Mouse (Mus musculus) CH12.LX (cell line): ENCODE measurements around the gene Cdk14. TPM values are rescaled to one million over a fixed set of nuclear protein-coding genes. Genes with fewer than 3 reads are reported as not detected.

ENCODE experiments used
- DNase-seq: peaks from one replicate; pipeline ENCODE4 v3.0.0-alpha.2; 2013; ENCODE audit errors: extremely low read depth
- H3K27ac ChIP-seq: 2 replicates; pipeline ENCODE4 v1.5.1; 2012; ENCODE audit warnings: low read depth, mild to moderate bottlenecking, control low read depth, moderate library complexity; ENCODE audit not compliant: insufficient read depth
- H3K27me3 ChIP-seq: replicated peaks from 2 replicates; pipeline ENCODE3; 2012; ENCODE audit warnings: inconsistent platforms
- H3K36me3 ChIP-seq, 2 experiments: replicated peaks in 1 of 2; 2 replicates each; pipeline versions ENCODE3 to v1.6.1; 2012; ENCODE audit warnings: inconsistent platforms in 1 of 2, low read length in 1 of 2, mild to moderate bottlenecking in 1 of 2, mixed read lengths in 1 of 2, moderate library complexity in 1 of 2; ENCODE audit not compliant: control insufficient read depth in 1 of 2, insufficient read depth in 1 of 2
- H3K4me1 ChIP-seq, 2 experiments: 2 replicates each; pipeline ENCODE4 v1.6.1; 2012; ENCODE audit warnings: inconsistent platforms in 1 of 2, moderate library complexity in 1 of 2; ENCODE audit not compliant: insufficient read depth in 2 of 2, control insufficient read depth in 1 of 2
- H3K4me2 ChIP-seq: 2 replicates; pipeline ENCODE4 v1.6.1; 2012; ENCODE audit warnings: low read depth, mild to moderate bottlenecking, control low read depth; ENCODE audit not compliant: poor library complexity, insufficient read depth, severe bottlenecking
- H3K4me3 ChIP-seq, 3 experiments: fragments of 150-350 bp in 1 of 3; sonication (generic) in 1 of 3; replicated peaks in 1 of 3; 2 replicates each; pipeline versions ENCODE3 to v1.5.1; 2011 to 2012; ENCODE audit warnings: low read depth in 2 of 3, low read length in 2 of 3, mild to moderate bottlenecking in 2 of 3, moderate library complexity in 2 of 3, control low read depth in 1 of 3, improper control_type of control experiment in 1 of 3, inconsistent platforms in 1 of 3, mixed read lengths in 1 of 3; ENCODE audit not compliant: poor library complexity in 1 of 3
- H3K79me2 ChIP-seq: replicated peaks from 2 replicates; pipeline ENCODE4 v1.6.1; 2012; ENCODE audit warnings: mild to moderate bottlenecking, moderate library complexity; ENCODE audit not compliant: control insufficient read depth, poor library complexity, insufficient read depth, severe bottlenecking; ENCODE audit errors: extremely low read depth
- H3K9ac ChIP-seq: 2 replicates; pipeline ENCODE4 v1.6.1; 2012; ENCODE audit warnings: low read depth, mild to moderate bottlenecking, control low read depth, moderate library complexity; ENCODE audit not compliant: insufficient read depth
- H3K9me3 ChIP-seq: replicated peaks from 2 replicates; pipeline ENCODE3; 2012; ENCODE audit warnings: low read length, inconsistent platforms, mixed read lengths
- BHLHE40 ChIP-seq: IDR thresholded peaks from 2 replicates; pipeline ENCODE4 v1.6.1; 2011; ENCODE audit warnings: mild to moderate bottlenecking, low read depth, low read length, improper control_type of control experiment
- CHD1 ChIP-seq: IDR thresholded peaks from 2 replicates; pipeline ENCODE4 v1.6.1; 2012; ENCODE audit warnings: low read depth, low read length, improper control_type of control experiment, inconsistent platforms
- CHD2 ChIP-seq: IDR thresholded peaks from 2 replicates; pipeline ENCODE4 v1.6.1; 2011; ENCODE audit warnings: low read length, improper control_type of control experiment
- E2F4 ChIP-seq: IDR thresholded peaks from 2 replicates; pipeline ENCODE4 v1.6.1; 2011; ENCODE audit warnings: low read depth, low read length, improper control_type of control experiment; ENCODE audit not compliant: insufficient replicate concordance
- ELF1 ChIP-seq: IDR thresholded peaks from 2 replicates; pipeline ENCODE4 v1.6.1; 2014; ENCODE audit warnings: low read depth, mild to moderate bottlenecking, inconsistent platforms, low read length, improper control_type of control experiment
- EP300 ChIP-seq: IDR thresholded peaks from 2 replicates; pipeline ENCODE4 v1.6.1; 2011; ENCODE audit warnings: low read length, improper control_type of control experiment
- ETS1 ChIP-seq: conservative IDR thresholded peaks from 2 replicates; pipeline ENCODE4 v1.6.1; 2012; ENCODE audit warnings: low read depth, mild to moderate bottlenecking, inconsistent platforms, low read length, improper control_type of control experiment, moderate library complexity
- GABPA ChIP-seq: IDR thresholded peaks from 2 replicates; pipeline ENCODE4 v1.6.1; 2012; ENCODE audit warnings: low read depth, low read length, improper control_type of control experiment, inconsistent platforms; ENCODE audit not compliant: insufficient replicate concordance
- IRF4 ChIP-seq: IDR thresholded peaks from 2 replicates; pipeline ENCODE4 v1.6.1; 2014; ENCODE audit warnings: low read depth, mild to moderate bottlenecking, inconsistent platforms, low read length, improper control_type of control experiment
- JUN ChIP-seq: IDR thresholded peaks from 2 replicates; pipeline ENCODE4 v1.6.1; 2011; ENCODE audit warnings: low read depth, mild to moderate bottlenecking, low read length, improper control_type of control experiment, moderate library complexity; ENCODE audit not compliant: insufficient read depth
- JUND ChIP-seq: conservative IDR thresholded peaks from 2 replicates; pipeline ENCODE4 v1.6.1; 2011; ENCODE audit warnings: low read depth, low read length, improper control_type of control experiment
- MAFK ChIP-seq: IDR thresholded peaks from 2 replicates; pipeline ENCODE4 v1.6.1; 2011; ENCODE audit warnings: low read length, improper control_type of control experiment; ENCODE audit not compliant: insufficient replicate concordance
- MAX ChIP-seq: IDR thresholded peaks from 2 replicates; pipeline ENCODE4 v1.6.1; 2011; ENCODE audit warnings: low read length, improper control_type of control experiment
- MEF2A ChIP-seq: IDR thresholded peaks from 2 replicates; pipeline ENCODE4 v1.6.1; 2014; ENCODE audit warnings: low read depth, mild to moderate bottlenecking, inconsistent platforms, low read length, improper control_type of control experiment, borderline replicate concordance
- NRF1 ChIP-seq: IDR thresholded peaks from 2 replicates; pipeline ENCODE4 v1.6.1; 2014; ENCODE audit warnings: low read depth, mild to moderate bottlenecking, inconsistent platforms, low read length, improper control_type of control experiment, moderate library complexity
- PAX5 ChIP-seq: IDR thresholded peaks from 2 replicates; pipeline ENCODE4 v1.6.1; 2012; ENCODE audit warnings: low read length, inconsistent platforms, mixed read lengths
- RCOR1 ChIP-seq: conservative IDR thresholded peaks from 2 replicates; pipeline ENCODE4 v1.6.1; 2012; ENCODE audit warnings: low read depth, mild to moderate bottlenecking, inconsistent platforms, low read length, improper control_type of control experiment
- SMC3 ChIP-seq: IDR thresholded peaks from 2 replicates; pipeline ENCODE4 v1.6.1; 2011; ENCODE audit warnings: low read depth, low read length, improper control_type of control experiment
- TBP ChIP-seq: conservative IDR thresholded peaks from 2 replicates; pipeline ENCODE4 v1.6.1; 2011; ENCODE audit warnings: low read depth, low read length, improper control_type of control experiment
- USF1 ChIP-seq: IDR thresholded peaks from 2 replicates; pipeline ENCODE4 v1.6.1; 2014; ENCODE audit warnings: low read depth, mild to moderate bottlenecking, inconsistent platforms, low read length, improper control_type of control experiment
- USF2 ChIP-seq: conservative IDR thresholded peaks from 2 replicates; pipeline ENCODE4 v1.6.1; 2011; ENCODE audit warnings: low read depth, low read length, improper control_type of control experiment
- ZC3H11A ChIP-seq: IDR thresholded peaks from 2 replicates; pipeline ENCODE4 v1.6.1; 2012; ENCODE audit warnings: low read depth, mild to moderate bottlenecking, inconsistent platforms, low read length, improper control_type of control experiment
- ZMIZ1 ChIP-seq: IDR thresholded peaks from 2 replicates; pipeline ENCODE4 v1.6.1; 2012; ENCODE audit warnings: low read depth, mild to moderate bottlenecking, inconsistent platforms, low read length, improper control_type of control experiment
- dilution Hi-C: fragments of 300-500 bp; cut with MboI; formaldehyde crosslinking; loops from 2 replicates; pipeline ENCODE4 v1.14.3; 2020; ENCODE audit warnings: low sequenced_read_pairs; ENCODE audit not compliant: extremely low pct_unique_long_range_greater_than_20kb, extremely low pct_ligation_motif_present
- in situ Hi-C: fragments of 300-500 bp; cut with MboI; formaldehyde crosslinking; loops from 3 replicates; pipeline ENCODE4 v1.14.3; 2019; ENCODE audit warnings: low sequenced_read_pairs, low pct_ligation_motif_present, low pct_unique_long_range_greater_than_20kb, mixed read lengths
- polyA plus RNA-seq: library from polyadenylated mRNA; unstranded; fragments of >175 nt; gene quantifications from 2 replicates; pipeline ENCODE4 v1.2.1, GENCODE M21; 2012; ENCODE audit warnings: low read depth; ENCODE audit not compliant: insufficient read length
- total RNA-seq, 2 experiments: library from RNA; depleted of rRNA; stranded (reverse); fragments of 300-350 nt in 1 of 2; fragments of >200 nt in 1 of 2; gene quantifications; 2 replicates each; pipeline ENCODE4 v1.2.3; 2012 to 2014

Gene Cdk14
- total and polyA plus RNA-seq, 3 experiments = 3.7 to 12.0 (median 8.9) TPM

- H3K4me1 ChIP-seq = peaks cover 13 to 29% of the 10 kb centered on the region in 2 experiments
- no peak overlapping the region for H3K27ac ChIP-seq
- dilution Hi-C loops (no loop called here), in situ Hi-C loops (no loop called here)
- no peak overlapping the region for H3K4me2 ChIP-seq
- no peak overlapping the region for H3K4me3 ChIP-seq
- DNase-seq = no peak
- peaks cover 4 to 12% of the 10 kb centered on the region in 2 experiments for H3K36me3 ChIP-seq
- no peaks in the 10 kb centered on the region for H3K9me3 ChIP-seq
- H3K79me2 ChIP-seq = no peaks in the 10 kb centered on the region
- no peaks in the 10 kb centered on the region for H3K27me3 ChIP-seq
- no peak overlapping the region for H3K9ac ChIP-seq
- no peak for TF ChIP-seq GABPA
- TF ChIP-seq SMC3 = no peak
- no peak for TF ChIP-seq EP300
- TF ChIP-seq USF1 = no peak
- no peak for TF ChIP-seq ZC3H11A
- no peak for TF ChIP-seq MAX
- no peak for TF ChIP-seq USF2
- TF ChIP-seq NRF1 = no peak
- no peak for TF ChIP-seq TBP
- no peak for TF ChIP-seq CHD2
- no peak for TF ChIP-seq PAX5
- TF ChIP-seq E2F4 = no peak
- no peak for TF ChIP-seq JUND
- no peak for TF ChIP-seq RCOR1
- TF ChIP-seq MAFK = no peak
These were observed 174.9 kb downstream of the Cdk14 start for GRCm38 (mm10) chr5:5245182-5245581.

- Histone ChIP-seq H3K9me3 (no peaks in the 10 kb centered on the region), H3K9ac (no peak overlapping the region), H3K4me2 (peak overlapping the region; percentile 47), H3K4me3 (no peak overlapping the region), H3K79me2 (no peaks in the 10 kb centered on the region), H3K4me1 (peaks cover 13 to 29% of the 10 kb centered on the region in 2 experiments), H3K27ac (peak overlapping the region; percentile 47; the same call in 1 of the 2 replicates), H3K27me3 (no peaks in the 10 kb centered on the region), H3K36me3 (peaks cover 4 to 8% of the 10 kb centered on the region in 2 experiments)
- peak; percentile 47 for DNase-seq
- dilution Hi-C loops (no loop called here), in situ Hi-C loops (no loop called here)
- peak; percentile 81 for TF ChIP-seq USF1
- TF ChIP-seq MAX = peak; percentile 70; the same call in 1 of the 2 replicates
- no peak for TF ChIP-seq ZMIZ1
- TF ChIP-seq USF2 = peak; percentile 80
- no peak for TF ChIP-seq PAX5
- TF ChIP-seq MEF2A = peak; percentile 37; the same call in 1 of the 2 replicates
- 0 out of 2 replicates have a peak, but pooled peaks have one; percentile 91 for TF ChIP-seq CHD1
- 0 out of 2 replicates have a peak, but pooled peaks have one; percentile 44 for TF ChIP-seq IRF4
- TF ChIP-seq ELF1 = peak; percentile 47; the same call in 1 of the 2 replicates
- TF ChIP-seq JUN = no peak
- TF ChIP-seq ETS1 = peak; percentile 47; the same call in 1 of the 2 replicates
- peak; percentile 73 for TF ChIP-seq BHLHE40
- peak; percentile 63; the same call in 1 of the 2 replicates for TF ChIP-seq EP300
These were observed 176.5 kb downstream of the Cdk14 start for GRCm38 (mm10) chr5:5243648-5244047.
